Mouse (Mus musculus) cerebellum, adult 2 months (tissue): Measurements from ENCODE around the gene Prr12. TPM values are rescaled to one million over a fixed set of nuclear protein-coding genes. Genes with fewer than 3 reads are reported as not detected.
A peak's percentile ranks its signal among the peaks of the same experiment; 100 is the strongest.

Source experiments
- DNase-seq, 2 experiments: peaks; one replicate each; pipeline ENCODE4 v3.0.0; 2021
- H3K27ac ChIP-seq: fragments of 200-500 bp; 2 replicates; pipeline ENCODE4 v1.5.1; 2012; ENCODE audit warnings: low read length, control low read depth, inconsistent platforms; ENCODE audit not compliant: insufficient read depth
- H3K27me3 ChIP-seq: fragments of 200-500 bp; 2 replicates; pipeline ENCODE4 v1.6.1; 2012; ENCODE audit warnings: inconsistent platforms, mild to moderate bottlenecking, low read length, moderate library complexity; ENCODE audit not compliant: control insufficient read depth, insufficient read depth
- H3K4me1 ChIP-seq: fragments of 200-500 bp; 2 replicates; pipeline ENCODE4 v1.6.1; 2011; ENCODE audit warnings: low read length; ENCODE audit not compliant: control insufficient read depth, insufficient read depth
- H3K4me3 ChIP-seq: fragments of 200-500 bp; replicated peaks from 2 replicates; pipeline ENCODE3; 2011; ENCODE audit warnings: mild to moderate bottlenecking, low read depth, low read length, control low read depth; ENCODE audit not compliant: insufficient read depth
- CTCF ChIP-seq: fragments of 200-500 bp; IDR thresholded peaks from 2 replicates; pipeline ENCODE4 v1.5.1; 2011; ENCODE audit warnings: low read depth, mild to moderate bottlenecking, control low read depth, low read length, moderate library complexity, borderline replicate concordance; ENCODE audit not compliant: insufficient read depth
- POLR2A ChIP-seq: fragments of 200-500 bp; IDR thresholded peaks from 2 replicates; pipeline ENCODE4 v1.6.1; 2011; ENCODE audit warnings: low read length, control low read depth, borderline replicate concordance; ENCODE audit not compliant: insufficient read depth
- WGBS: fragments of 180-500 bp; shearing (Covaris S2); methylation state at CpG from one replicate; pipeline ENCODE4 v1.1.7; 2018; 5-methylcytosine and 5-hydroxymethylcytosine counted together
- polyA plus RNA-seq: library from polyadenylated mRNA; depleted of rRNA; stranded (reverse); fragments of >200 nt; gene quantifications from 2 replicates; pipeline ENCODE4 v1.2.3, GENCODE M21; 2012

The Prr12 gene
- polyA plus RNA-seq, 1 experiment, result 23.3 TPM

GRCm38 (mm10) chr7:45061532-45062075 is 8.9 kb upstream of the Prr12 start:
- no peak overlapping the region for H3K27ac ChIP-seq
- H3K4me1 ChIP-seq, result no peaks in the 10 kb centered on the region
- H3K27me3 ChIP-seq, result no peaks in the 10 kb centered on the region
- 13% methylated on average over 11 of the region's 11 CpGs for WGBS
- DNase-seq, result peak in 1 of 2 experiments; percentile 40
- peak overlapping the region; percentile 18 for H3K4me3 ChIP-seq
- TF ChIP-seq CTCF, result no peak
- TF ChIP-seq POLR2A, result no peak

- H3K4me3 ChIP-seq, result no peak overlapping the region
- no peaks in the 10 kb centered on the region for H3K27me3 ChIP-seq
- no peaks in the 10 kb centered on the region for H3K4me1 ChIP-seq
- no peak overlapping the region for H3K27ac ChIP-seq
- WGBS, result 86% methylated on average over 6 of the region's 6 CpGs
- TF ChIP-seq POLR2A (no peak), CTCF (no peak)
- no peak for DNase-seq
Measured at GRCm38 (mm10) chr7:45060632-45061122, 8.0 kb upstream of the Prr12 start.

GRCm38 (mm10) chr7:45058607-45059571 is 6.2 kb upstream of the Prr12 start:
- TF ChIP-seq POLR2A (no peak), CTCF (no peak)
- WGBS, result 68% methylated on average over 10 of the region's 10 CpGs
- no peak overlapping the region for H3K4me3 ChIP-seq
- H3K27ac ChIP-seq, result no peak overlapping the region
- no peaks in the 10 kb centered on the region for H3K27me3 ChIP-seq
- no peaks in the 10 kb centered on the region for H3K4me1 ChIP-seq
- DNase-seq, result no peak

GRCm38 (mm10) chr7:45056972-45057348 is 4.3 kb upstream of the Prr12 start:
- DNase-seq, result no peak
- Histone ChIP-seq H3K27me3 (no peaks in the 10 kb centered on the region), H3K27ac (no peak overlapping the region), H3K4me3 (no peak overlapping the region), H3K4me1 (no peaks in the 10 kb centered on the region)
- TF ChIP-seq CTCF (no peak), POLR2A (no peak)

- Histone ChIP-seq H3K27me3 (no peaks in the 10 kb centered on the region), H3K4me3 (no peak overlapping the region), H3K4me1 (peaks cover 2% of the 10 kb centered on the region; the same call in 1 of the 2 replicates), H3K27ac (no peak overlapping the region)
- DNase-seq, result no peak
- TF ChIP-seq CTCF, result no peak
- no peak for TF ChIP-seq POLR2A
- 47% methylated on average over 14 of the region's 14 CpGs for WGBS
Measured at GRCm38 (mm10) chr7:45056329-45056971, 3.8 kb upstream of the Prr12 start.

GRCm38 (mm10) chr7:45053931-45054510 is 1.3 kb upstream of the Prr12 start:
- Histone ChIP-seq H3K4me3 (peak overlapping the region; percentile 70), H3K27me3 (no peaks in the 10 kb centered on the region), H3K4me1 (peaks cover 3% of the 10 kb centered on the region), H3K27ac (peak overlapping the region; percentile 84)
- DNase-seq, result peak; percentile 92 to 98
- WGBS, result under 1% methylated on average over 33 of the region's 33 CpGs
- peak; percentile 72; the same call in 1 of the 2 replicates for TF ChIP-seq POLR2A
- TF ChIP-seq CTCF, result no peak
